Mouse (Mus musculus): ENCODE results near the gene Ltb4r2. TPM values are rescaled to one million over a fixed set of nuclear protein-coding genes. Genes with fewer than 3 reads are reported as not detected.

Gene Ltb4r2
- not detected in 2 replicates for total RNA-seq (2015; ENCODE audit: low replicate concordance)
- total RNA-seq (2017; ENCODE audit: low replicate concordance), result not detected in 2 replicates

- ATAC-seq (replicated peaks; ENCODE audit: low FRiP score, poor library complexity, severe bottlenecking), result no peak
Measured at GRCm38 (mm10) chr14:55761163-55761562, at the start of gene Ltb4r2. Gene Ltb4r2 (plus strand): TSS chr14:55761428.

- ATAC-seq (replicated peaks; ENCODE audit: low FRiP score, poor library complexity, severe bottlenecking), result no peak
Measured at GRCm38 (mm10) chr14:55711786-55712185, 49.4 kb upstream of the Ltb4r2 start.

- ATAC-seq (replicated peaks; ENCODE audit: low FRiP score, poor library complexity, severe bottlenecking), result no peak
Measured at GRCm38 (mm10) chr14:55713007-55713728, 48.1 kb upstream of the Ltb4r2 start.

- ATAC-seq (replicated peaks; ENCODE audit: low FRiP score, poor library complexity, severe bottlenecking), result no peak
Measured at GRCm38 (mm10) chr14:55713729-55714122, 47.5 kb upstream of the Ltb4r2 start, which contains the start of gene Tgm1. Gene Tgm1 (minus strand): TSS chr14:55713926.

GRCm38 (mm10) chr14:55714893-55715292, 46.3 kb upstream of the Ltb4r2 start:
- ATAC-seq (replicated peaks; ENCODE audit: low FRiP score, poor library complexity, severe bottlenecking), result no peak

GRCm38 (mm10) chr14:55716271-55716670, 45.0 kb upstream of the Ltb4r2 start:
- ATAC-seq (replicated peaks; ENCODE audit: low FRiP score, poor library complexity, severe bottlenecking), result no peak

- no peak for ATAC-seq (replicated peaks; ENCODE audit: low FRiP score, poor library complexity, severe bottlenecking)
Measured at GRCm38 (mm10) chr14:55716884-55717283, 44.3 kb upstream of the Ltb4r2 start.

- no peak for ATAC-seq (replicated peaks; ENCODE audit: low FRiP score, poor library complexity, severe bottlenecking)
Measured at GRCm38 (mm10) chr14:55719737-55720136, 41.5 kb upstream of the Ltb4r2 start.

GRCm38 (mm10) chr14:55720666-55721065, 40.6 kb upstream of the Ltb4r2 start:
- ATAC-seq (replicated peaks; ENCODE audit: low FRiP score, poor library complexity, severe bottlenecking), result no peak

- ATAC-seq (replicated peaks; ENCODE audit: low FRiP score, poor library complexity, severe bottlenecking), result no peak
Measured at GRCm38 (mm10) chr14:55721076-55721475, 40.2 kb upstream of the Ltb4r2 start.

GRCm38 (mm10) chr14:55721700-55722437, 39.4 kb upstream of the Ltb4r2 start, which contains the start of gene Rabggta:
Gene Rabggta (minus strand): TSS chr14:55722263.
- peak; percentile 92 for ATAC-seq (replicated peaks; ENCODE audit: low FRiP score, poor library complexity, severe bottlenecking)

- no peak for ATAC-seq (replicated peaks; ENCODE audit: low FRiP score, poor library complexity, severe bottlenecking)
Measured at GRCm38 (mm10) chr14:55722438-55722945, 38.7 kb upstream of the Ltb4r2 start.

- peak; percentile 56 for ATAC-seq (replicated peaks; ENCODE audit: low FRiP score, poor library complexity, severe bottlenecking)
Measured at GRCm38 (mm10) chr14:55723433-55723832, 37.8 kb upstream of the Ltb4r2 start.

GRCm38 (mm10) chr14:55724411-55724871, 36.8 kb upstream of the Ltb4r2 start:
- ATAC-seq (replicated peaks; ENCODE audit: low FRiP score, poor library complexity, severe bottlenecking), result no peak

GRCm38 (mm10) chr14:55726261-55726660, 35.0 kb upstream of the Ltb4r2 start:
- ATAC-seq (replicated peaks; ENCODE audit: low FRiP score, poor library complexity, severe bottlenecking), result no peak

- ATAC-seq (replicated peaks; ENCODE audit: low FRiP score, poor library complexity, severe bottlenecking), result no peak
Measured at GRCm38 (mm10) chr14:55727889-55728685, 33.1 kb upstream of the Ltb4r2 start.

GRCm38 (mm10) chr14:55730116-55730515, 31.1 kb upstream of the Ltb4r2 start:
- no peak for ATAC-seq (replicated peaks; ENCODE audit: low FRiP score, poor library complexity, severe bottlenecking)

GRCm38 (mm10) chr14:55730531-55731032, 30.6 kb upstream of the Ltb4r2 start:
- no peak for ATAC-seq (replicated peaks; ENCODE audit: low FRiP score, poor library complexity, severe bottlenecking)

GRCm38 (mm10) chr14:55733889-55734288, 27.3 kb upstream of the Ltb4r2 start:
- no peak for ATAC-seq (replicated peaks; ENCODE audit: low FRiP score, poor library complexity, severe bottlenecking)

- ATAC-seq (replicated peaks; ENCODE audit: low FRiP score, poor library complexity, severe bottlenecking), result no peak
Measured at GRCm38 (mm10) chr14:55734869-55735268, 26.4 kb upstream of the Ltb4r2 start.

Data from erythroid progenitor cell, adult 5-6 weeks (primary cell).